Mouse (Mus musculus) layer of hippocampus, adult 2 months (tissue): ENCODE measurements around the gene Fnip2. TPM values are rescaled to one million over a fixed set of nuclear protein-coding genes. Genes with fewer than 3 reads are reported as not detected.
A peak's percentile ranks its signal among the peaks of the same experiment; 100 is the strongest.

Experiments used
- DNase-seq, 2 experiments: peaks; one replicate each; pipeline ENCODE4 v3.0.0; 2022; ENCODE audit warnings: low spot score in 2 of 2
- H3K27ac ChIP-seq: fragments of 200-600 bp; 2 replicates; pipeline ENCODE4 v1.8.1; 2022
- H3K4me3 ChIP-seq: fragments of 200-600 bp; 2 replicates; pipeline ENCODE4 v1.8.1; 2022; ENCODE audit warnings: mild to moderate bottlenecking
- CTCF ChIP-seq: fragments of 200-600 bp; conservative IDR thresholded peaks from 2 replicates; pipeline ENCODE4 v1.8.1; 2022; ENCODE audit warnings: antibody characterized with exemption, mild to moderate bottlenecking, moderate library complexity
- total RNA-seq, 2 experiments: library from RNA; stranded (reverse); gene quantifications; 2 replicates each; pipeline ENCODE4 v1.2.3; 2021

Gene Fnip2
- total RNA-seq, 2 experiments from 2014 or later = 22.2 to 26.9 TPM

- no peak for DNase-seq
- TF ChIP-seq CTCF = no peak
- H3K27ac ChIP-seq = peak overlapping the region; percentile 61; the same call in 1 of the 2 replicates
- H3K4me3 ChIP-seq = no peak overlapping the region
These were observed 7.9 kb downstream of the Fnip2 start for GRCm38 (mm10) chr3:79559773-79560045.

- no peak overlapping the region for H3K4me3 ChIP-seq
- DNase-seq = peak in 1 of 2 experiments; percentile 29
- H3K27ac ChIP-seq = peak overlapping the region; percentile 61; the same call in 1 of the 2 replicates
- peak; percentile 29; the same call in 1 of the 2 replicates for TF ChIP-seq CTCF
These were observed 8.4 kb downstream of the Fnip2 start for GRCm38 (mm10) chr3:79559021-79559772.

GRCm38 (mm10) chr3:79555061-79555460 is 12.5 kb downstream of the Fnip2 start:
- DNase-seq = no peak
- Histone ChIP-seq H3K27ac (peak overlapping the region; percentile 5; the same call in 1 of the 2 replicates), H3K4me3 (no peak overlapping the region)
- no peak for TF ChIP-seq CTCF

GRCm38 (mm10) chr3:79553779-79554178 is 13.8 kb downstream of the Fnip2 start:
- no peak for DNase-seq
- Histone ChIP-seq H3K27ac (no peak overlapping the region), H3K4me3 (no peak overlapping the region)
- TF ChIP-seq CTCF = no peak

- TF ChIP-seq CTCF = no peak
- Histone ChIP-seq H3K4me3 (no peak overlapping the region), H3K27ac (no peak overlapping the region)
- DNase-seq = no peak
These were observed 15.6 kb downstream of the Fnip2 start for GRCm38 (mm10) chr3:79551826-79552552.

DNA sequence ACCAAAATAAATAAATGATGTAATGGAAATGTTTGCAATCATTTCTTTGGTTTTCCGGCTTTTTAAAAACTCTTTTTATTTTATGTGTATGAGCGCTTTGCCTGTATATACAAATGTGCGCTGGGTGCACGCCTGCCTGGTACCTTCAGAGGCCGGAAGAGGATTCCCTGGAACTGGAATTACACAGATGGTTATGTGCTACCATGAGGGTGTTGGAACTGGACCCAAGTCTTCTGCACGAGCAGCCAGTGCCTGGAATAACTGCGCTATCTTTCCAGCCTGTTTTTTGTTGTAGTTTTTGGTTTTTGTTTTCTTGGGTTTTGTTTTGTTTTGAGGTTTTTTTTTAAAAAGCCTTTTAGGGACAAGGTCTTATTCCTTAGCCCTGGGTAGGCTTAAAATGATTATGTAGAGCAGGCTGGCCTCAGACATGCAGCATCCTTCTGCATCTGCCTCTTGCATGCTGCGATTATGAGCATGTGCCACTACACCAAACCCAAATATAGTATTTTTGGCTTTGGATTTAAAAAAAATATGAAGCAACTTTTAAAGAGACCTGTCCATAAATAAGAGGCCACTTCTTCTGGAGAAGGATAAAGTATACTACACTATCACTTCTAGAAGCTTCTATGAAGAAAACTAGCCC is 17.7 kb downstream of the Fnip2 start:
- DNase-seq = peak; percentile 21 to 36
- Histone ChIP-seq H3K27ac (peak overlapping the region; percentile 65), H3K4me3 (no peak overlapping the region)
- no peak for TF ChIP-seq CTCF

DNA sequence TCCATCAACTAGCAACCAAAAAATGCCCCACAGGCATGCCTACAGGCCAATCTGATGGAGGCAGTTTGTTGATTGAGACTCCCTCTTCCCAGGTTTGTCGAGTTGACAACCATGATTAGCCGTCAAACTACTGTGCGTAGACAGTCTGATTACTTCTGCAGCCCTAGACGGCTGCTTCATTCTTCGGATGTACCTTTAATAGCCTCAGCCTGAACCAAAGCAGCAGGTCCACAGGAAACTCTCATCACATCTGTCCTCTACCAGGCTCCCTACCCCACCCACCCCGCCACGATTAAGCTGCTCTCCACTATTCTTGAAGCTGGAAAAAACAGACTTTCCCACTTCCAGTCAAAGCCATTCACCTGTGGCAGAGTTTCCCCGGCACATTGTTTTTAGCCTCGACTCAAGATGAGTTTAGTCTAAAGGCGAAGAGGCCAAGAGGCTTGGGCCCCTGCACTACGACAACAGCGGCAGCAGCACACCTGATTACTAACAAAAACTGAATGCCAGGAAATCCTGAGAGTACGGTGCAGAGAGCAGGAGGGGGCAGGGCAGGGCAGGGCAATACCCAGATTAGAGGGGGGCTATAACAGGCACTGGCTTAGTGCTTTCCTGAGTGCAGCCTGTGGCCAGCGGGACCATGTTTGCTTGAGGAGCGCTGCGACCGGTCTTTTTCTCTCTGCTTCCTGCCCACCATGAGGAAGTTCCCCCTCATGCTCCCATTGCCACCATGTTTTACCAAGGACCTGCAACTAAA is 18.7 kb downstream of the Fnip2 start:
- H3K27ac ChIP-seq = peak overlapping the region; percentile 65; the same call in 1 of the 2 replicates

DNA sequence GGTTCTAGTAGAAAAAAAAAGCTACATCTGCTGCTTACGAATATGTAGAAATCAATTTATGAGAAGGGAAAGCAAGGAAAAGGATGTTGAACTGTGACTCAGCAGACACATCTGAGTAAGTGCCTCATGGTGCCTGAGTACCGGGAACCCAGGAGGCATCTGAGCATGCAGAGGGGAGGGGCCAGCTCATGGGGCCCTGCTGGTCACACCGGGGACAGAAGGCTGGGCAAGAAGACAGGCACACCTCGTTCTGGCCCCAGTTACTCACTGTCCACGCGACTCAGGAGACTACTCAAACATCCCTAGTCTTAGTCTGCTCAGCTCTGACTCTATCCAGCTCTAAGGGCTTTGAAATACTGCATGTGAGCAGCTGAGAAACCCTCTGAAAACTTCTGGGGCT is 25.0 kb downstream of the Fnip2 start:
- 0 out of 2 replicates have a peak, but pooled peaks have one; percentile 6 for TF ChIP-seq CTCF

More for the DNA sequence above, 18.7 kb downstream of the Fnip2 start:
- no peak for DNase-seq
- H3K4me3 ChIP-seq = no peak overlapping the region
- TF ChIP-seq CTCF = no peak

GRCm38 (mm10) chr3:79539656-79540055 is 27.9 kb downstream of the Fnip2 start:
- Histone ChIP-seq H3K27ac (no peak overlapping the region), H3K4me3 (no peak overlapping the region)
- no peak for TF ChIP-seq CTCF
- no peak for DNase-seq

More for the DNA sequence above, 25.0 kb downstream of the Fnip2 start:
- no peak for DNase-seq
- H3K27ac ChIP-seq = no peak overlapping the region
- no peak overlapping the region for H3K4me3 ChIP-seq

DNA sequence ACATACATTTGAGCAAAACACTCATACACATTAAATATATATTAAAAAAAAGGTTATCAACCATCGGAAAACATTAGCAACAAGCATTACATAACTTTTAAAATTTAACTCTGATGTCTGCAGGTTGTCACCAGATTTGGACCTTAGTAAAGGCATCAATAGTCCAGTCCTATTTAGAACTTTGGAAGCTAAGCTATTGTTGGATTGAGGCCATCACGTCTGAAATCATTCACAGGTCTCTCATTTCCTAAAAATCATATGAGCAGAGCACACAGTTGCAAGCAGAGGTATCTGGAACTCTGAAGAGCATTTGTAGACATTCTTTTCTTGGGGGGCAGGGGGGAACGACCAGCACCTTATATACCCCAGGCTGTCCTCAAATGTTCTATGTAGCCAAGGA is 28.5 kb downstream of the Fnip2 start:
- TF ChIP-seq CTCF = no peak

DNA sequence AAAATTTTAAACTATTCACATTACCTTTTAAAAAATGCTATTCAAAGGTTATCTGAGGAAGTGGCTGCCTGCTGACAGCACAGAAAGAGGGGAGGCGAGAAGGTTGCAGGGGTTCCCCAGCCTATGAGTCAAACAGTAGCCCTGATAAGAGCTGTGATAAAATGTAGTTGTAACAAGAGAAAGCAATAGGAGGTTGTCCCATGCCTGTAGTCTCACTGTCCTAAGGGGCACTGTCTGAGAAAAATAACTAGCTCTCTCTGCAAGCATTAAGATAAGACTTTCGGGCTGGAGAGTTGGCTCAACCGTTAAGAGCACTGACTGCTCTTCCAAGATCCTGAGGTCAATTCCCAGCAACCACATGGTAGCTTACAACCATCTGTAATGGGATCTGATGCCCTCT is 29.3 kb downstream of the Fnip2 start:
- Histone ChIP-seq H3K4me3 (no peak overlapping the region), H3K27ac (no peak overlapping the region)
- no peak for TF ChIP-seq CTCF
- no peak for DNase-seq

More for the DNA sequence above, 28.5 kb downstream of the Fnip2 start:
- DNase-seq = no peak
- Histone ChIP-seq H3K27ac (no peak overlapping the region), H3K4me3 (no peak overlapping the region)

DNA sequence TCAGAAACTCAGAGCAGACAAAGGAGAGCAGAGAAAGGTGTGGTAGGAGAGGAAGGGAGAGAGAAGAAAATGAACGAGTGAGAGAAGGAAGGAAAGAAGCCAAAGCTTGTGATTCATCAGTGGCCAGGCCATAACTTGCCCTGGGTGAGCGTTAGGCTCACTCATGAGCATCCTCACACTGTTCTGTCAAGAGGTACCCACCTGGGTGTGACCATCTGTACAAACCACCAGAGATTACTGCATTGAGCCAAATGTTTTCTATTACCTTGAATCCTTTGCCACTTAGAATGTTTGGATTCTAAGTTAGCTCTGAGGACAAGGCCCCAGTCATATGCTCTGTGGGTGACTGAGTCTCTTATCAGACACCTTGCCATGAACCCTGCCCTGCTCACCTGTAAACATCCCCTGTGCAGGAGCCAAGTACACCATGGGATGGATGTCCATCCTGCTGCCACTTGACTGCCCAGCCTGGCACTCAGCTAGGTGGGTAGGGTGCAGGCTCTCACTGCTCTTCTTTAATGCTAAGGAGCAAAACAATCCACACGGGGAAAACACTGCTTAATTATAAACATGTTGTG is 29.9 kb downstream of the Fnip2 start:
- Histone ChIP-seq H3K4me3 (no peak overlapping the region), H3K27ac (no peak overlapping the region)
- no peak for DNase-seq
- no peak for TF ChIP-seq CTCF
